Mouse (Mus musculus) gastrocnemius, postnatal 36 days (tissue): ENCODE measurements around the gene Itga3. TPM values are rescaled to one million over a fixed set of nuclear protein-coding genes. Genes with fewer than 3 reads are reported as not detected.
"Not testable (repeated sequence)": the region's sequence is repeated elsewhere in the genome, so short reads cannot be mapped to it uniquely, and the experiment has no call there.

ENCODE experiments used
- DNase-seq, 2 experiments: peaks; one replicate each; pipeline ENCODE4 v3.0.0; 2022
- intact Hi-C: fragments of 180-260 bp; cut with DNase I; formaldehyde crosslinking; loops from one replicate; pipeline ENCODE4 v1.15.1; 2025
- total RNA-seq, 2 experiments: library from RNA; stranded (reverse); gene quantifications; 2 replicates each; pipeline ENCODE4 v1.2.3; 2021

Itga3 gene
- total RNA-seq, 2 experiments from 2014 or later, result 3.2 to 4.0 TPM

GRCm38 (mm10) chr11:95038818-95039655 is 37.6 kb downstream of the Itga3 start:
- DNase-seq, result peak in 1 of 2 experiments; percentile 16
- intact Hi-C loops, result no loop called here

- intact Hi-C loops, result no loop called here
- peak in 1 of 2 experiments; percentile 11 for DNase-seq
Observed at GRCm38 (mm10) chr11:95038156-95038817, 38.3 kb downstream of the Itga3 start.

- DNase-seq, result no peak
- intact Hi-C loops, result no loop called here
Observed at GRCm38 (mm10) chr11:95037306-95037705, 39.3 kb downstream of the Itga3 start.

GRCm38 (mm10) chr11:95036521-95036920 is 40.1 kb downstream of the Itga3 start:
- intact Hi-C loops, result no loop called here
- DNase-seq, result no peak

GRCm38 (mm10) chr11:95034902-95035301 is 41.7 kb downstream of the Itga3 start:
- intact Hi-C loops, result no loop called here
- DNase-seq, result no peak

- intact Hi-C loops, result no loop called here
- DNase-seq, result no peak
Observed at GRCm38 (mm10) chr11:95033617-95034016, 43.0 kb downstream of the Itga3 start.

GRCm38 (mm10) chr11:95032945-95033344 is 43.7 kb downstream of the Itga3 start:
- intact Hi-C loops, result no loop called here
- DNase-seq, result no peak

GRCm38 (mm10) chr11:95027850-95028470 is 48.6 kb downstream of the Itga3 start:
- intact Hi-C loops, result no loop called here

GRCm38 (mm10) chr11:95026849-95027248 is 49.8 kb downstream of the Itga3 start:
- intact Hi-C loops, result no loop called here
- no peak for DNase-seq

More at GRCm38 (mm10) chr11:95027850-95028470, 48.6 kb downstream of the Itga3 start:
- no peak for DNase-seq

GRCm38 (mm10) chr11:95026090-95026542 is 50.5 kb downstream of the Itga3 start:
- DNase-seq, result no peak
- intact Hi-C loops, result no loop called here

GRCm38 (mm10) chr11:95025227-95026012 is 51.2 kb downstream of the Itga3 start:
- intact Hi-C loops, result no loop called here
- DNase-seq, result no peak

- intact Hi-C loops, result no loop called here
- DNase-seq, result no peak
Observed at GRCm38 (mm10) chr11:95024439-95025184, 52.0 kb downstream of the Itga3 start.

GRCm38 (mm10) chr11:95023481-95023880 is 53.1 kb downstream of the Itga3 start:
- intact Hi-C loops, result no loop called here
- no peak for DNase-seq

GRCm38 (mm10) chr11:95022237-95022992 is 54.2 kb downstream of the Itga3 start:
- DNase-seq, result no peak
- intact Hi-C loops, result no loop called here

GRCm38 (mm10) chr11:95015484-95015883 is 61.1 kb downstream of the Itga3 start:
- intact Hi-C loops, result no loop called here
- DNase-seq, result no peak

- intact Hi-C loops, result no loop called here
- no peak for DNase-seq
Observed at GRCm38 (mm10) chr11:95012487-95012886, 64.1 kb downstream of the Itga3 start.

GRCm38 (mm10) chr11:95012075-95012474 is 64.5 kb downstream of the Itga3 start:
- intact Hi-C loops, result no loop called here
- no peak for DNase-seq

GRCm38 (mm10) chr11:95011416-95011815 is 65.2 kb downstream of the Itga3 start:
- DNase-seq, result no peak
- intact Hi-C loops, result no loop called here

GRCm38 (mm10) chr11:95010841-95011403 is 65.7 kb downstream of the Itga3 start:
- intact Hi-C loops, result not testable (repeated sequence)

More at GRCm38 (mm10) chr11:95010841-95011403, 65.7 kb downstream of the Itga3 start:
- DNase-seq, result not testable (repeated sequence)
